Mouse (Mus musculus) MN1 (cell line): ENCODE measurements around the gene Svop.
A peak's percentile ranks its signal among the peaks of the same experiment; 100 is the strongest.

ENCODE experiments used
- DNase-seq: peaks from one replicate; pipeline ENCODE4 v3.0.0-alpha.2; 2016; ENCODE audit warnings: low spot score

Svop gene

GRCm38 (mm10) chr5:114091057-114091807 lies at the start of gene Svop:
Gene Svop, minus strand, starts transcription at chr5:114091570.
- DNase-seq = peak; percentile 80

GRCm38 (mm10) chr5:114139175-114139574 lies 47.8 kb upstream of the Svop start:
- peak; percentile 95 for DNase-seq

DNA sequence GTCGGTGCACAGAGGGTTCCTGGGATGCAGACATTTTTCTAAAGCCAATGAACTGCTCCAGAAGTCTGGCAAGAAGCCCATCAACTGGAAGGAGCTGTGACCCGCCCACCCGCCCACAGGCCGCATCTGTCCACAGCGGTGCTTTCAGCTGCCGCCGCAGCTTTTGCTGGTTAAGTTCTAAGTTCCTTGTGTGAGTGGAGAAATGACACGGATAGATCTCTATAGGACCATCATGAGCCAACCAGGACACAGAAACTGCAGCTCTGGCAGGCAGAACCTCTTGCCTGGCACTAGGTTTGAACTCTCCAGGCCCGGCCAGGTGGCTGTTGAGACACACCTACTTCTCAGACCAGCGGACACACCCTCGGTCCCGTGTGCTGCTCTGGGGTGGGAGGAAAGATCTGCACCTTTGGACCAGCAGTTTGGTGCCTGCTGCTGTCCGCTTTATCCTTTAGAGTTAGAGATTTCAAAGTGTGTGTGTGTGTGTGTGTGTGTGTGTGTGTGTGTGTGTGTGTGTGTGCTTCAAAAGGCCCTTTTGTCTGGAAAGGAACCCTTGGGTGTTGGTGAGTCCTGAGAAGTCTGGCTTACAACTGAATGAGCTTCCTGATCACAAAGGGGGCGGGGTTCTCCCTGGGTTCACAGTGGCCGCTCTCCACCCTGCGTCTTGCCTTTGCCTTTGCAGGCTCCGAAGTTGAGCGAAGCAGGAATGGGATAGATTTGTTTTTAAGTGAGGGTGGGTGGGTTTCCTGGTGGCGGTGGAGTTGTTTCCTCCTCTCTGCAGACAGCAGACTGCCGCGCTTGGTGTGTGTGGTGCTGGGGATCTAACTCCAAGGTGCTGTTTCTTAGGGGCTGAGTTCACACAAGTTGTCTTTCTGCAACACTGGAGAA lies 47.2 kb upstream of the Svop start:
- peak; percentile 71 for DNase-seq

- DNase-seq = peak; percentile 44
Observed at GRCm38 (mm10) chr5:114137481-114138276, 46.3 kb upstream of the Svop start.

GRCm38 (mm10) chr5:114135516-114135915 lies 44.1 kb upstream of the Svop start:
- no peak for DNase-seq

DNA sequence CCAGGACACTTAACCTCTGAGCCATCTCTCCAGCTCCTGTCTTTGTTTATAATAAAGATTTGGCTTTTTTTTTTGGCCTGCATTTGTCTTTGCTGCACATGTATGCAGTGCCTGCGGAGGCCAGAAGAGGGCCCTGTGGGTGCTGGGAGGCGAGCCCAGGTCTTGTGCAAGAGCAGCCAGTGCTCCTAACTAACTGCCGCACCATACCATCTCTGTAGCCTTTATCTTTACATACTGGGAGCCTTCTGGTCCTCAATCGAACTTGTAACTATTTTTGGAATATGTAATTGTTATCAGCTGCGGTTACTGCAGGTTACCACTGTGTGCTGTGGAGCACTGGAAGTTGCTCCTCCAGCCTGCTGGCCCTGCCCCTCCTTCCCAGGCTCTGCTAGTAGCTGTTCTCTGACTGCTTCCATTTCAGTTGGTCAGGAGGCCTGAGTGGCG lies 42.7 kb upstream of the Svop start:
- peak; percentile 73 for DNase-seq

- no peak for DNase-seq
Observed at GRCm38 (mm10) chr5:114132841-114133240, 41.5 kb upstream of the Svop start.

DNA sequence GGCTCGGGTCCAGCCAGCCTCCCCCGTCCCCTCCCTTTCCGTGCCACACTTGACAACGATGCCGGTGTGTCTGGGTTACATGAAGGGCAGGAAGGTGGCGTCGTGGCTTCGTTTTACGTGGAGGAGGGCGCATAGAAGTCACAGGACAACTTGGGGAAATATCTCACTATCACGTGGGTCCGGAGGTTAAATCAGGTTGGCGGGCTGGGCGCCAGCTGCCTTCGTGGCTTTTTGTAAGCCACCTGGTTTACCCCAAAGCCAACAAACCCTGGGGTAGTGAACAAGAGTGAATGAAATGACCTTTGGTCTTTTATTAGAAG lies 40.1 kb upstream of the Svop start:
- peak; percentile 68 for DNase-seq

- peak; percentile 91 for DNase-seq
Observed at GRCm38 (mm10) chr5:114130698-114131520, 39.5 kb upstream of the Svop start.

- DNase-seq = peak; percentile 57
Observed at GRCm38 (mm10) chr5:114130211-114130605, 38.8 kb upstream of the Svop start, which contains the start of gene Ung. Gene Ung, plus strand, starts transcription at chr5:114130386.

DNA sequence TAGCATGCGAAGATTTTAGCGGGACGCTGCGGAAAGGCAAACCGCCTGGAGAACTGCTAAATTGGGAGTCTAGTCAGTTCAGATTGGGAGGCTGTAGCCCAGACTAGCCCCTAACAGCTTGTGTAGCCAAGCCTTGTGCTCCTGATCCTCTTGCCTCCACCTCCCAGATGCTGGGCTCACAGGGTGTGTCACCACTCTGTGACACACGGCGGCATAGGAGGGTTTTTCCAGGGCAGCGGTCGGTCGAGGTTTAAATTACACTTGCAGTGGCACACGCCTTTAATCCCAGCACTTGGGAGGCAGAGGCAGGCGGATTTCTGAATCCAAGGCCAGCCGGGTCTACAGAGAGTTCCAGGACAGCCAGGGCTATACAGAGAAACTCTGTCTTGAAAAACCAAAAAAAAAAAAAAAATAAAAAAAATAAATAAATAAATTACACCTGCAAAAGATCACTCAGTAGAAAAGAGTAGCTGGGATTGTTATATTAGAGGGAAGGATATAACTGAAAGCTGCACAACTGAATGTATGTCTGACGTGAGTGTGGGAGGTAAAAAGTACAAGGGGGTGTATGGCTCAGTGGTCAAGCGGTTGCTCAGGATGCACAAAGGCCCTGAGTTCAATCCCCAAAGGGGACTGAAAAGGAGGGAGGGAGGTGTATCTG lies 38.3 kb upstream of the Svop start:
- peak; percentile 28 for DNase-seq

DNA sequence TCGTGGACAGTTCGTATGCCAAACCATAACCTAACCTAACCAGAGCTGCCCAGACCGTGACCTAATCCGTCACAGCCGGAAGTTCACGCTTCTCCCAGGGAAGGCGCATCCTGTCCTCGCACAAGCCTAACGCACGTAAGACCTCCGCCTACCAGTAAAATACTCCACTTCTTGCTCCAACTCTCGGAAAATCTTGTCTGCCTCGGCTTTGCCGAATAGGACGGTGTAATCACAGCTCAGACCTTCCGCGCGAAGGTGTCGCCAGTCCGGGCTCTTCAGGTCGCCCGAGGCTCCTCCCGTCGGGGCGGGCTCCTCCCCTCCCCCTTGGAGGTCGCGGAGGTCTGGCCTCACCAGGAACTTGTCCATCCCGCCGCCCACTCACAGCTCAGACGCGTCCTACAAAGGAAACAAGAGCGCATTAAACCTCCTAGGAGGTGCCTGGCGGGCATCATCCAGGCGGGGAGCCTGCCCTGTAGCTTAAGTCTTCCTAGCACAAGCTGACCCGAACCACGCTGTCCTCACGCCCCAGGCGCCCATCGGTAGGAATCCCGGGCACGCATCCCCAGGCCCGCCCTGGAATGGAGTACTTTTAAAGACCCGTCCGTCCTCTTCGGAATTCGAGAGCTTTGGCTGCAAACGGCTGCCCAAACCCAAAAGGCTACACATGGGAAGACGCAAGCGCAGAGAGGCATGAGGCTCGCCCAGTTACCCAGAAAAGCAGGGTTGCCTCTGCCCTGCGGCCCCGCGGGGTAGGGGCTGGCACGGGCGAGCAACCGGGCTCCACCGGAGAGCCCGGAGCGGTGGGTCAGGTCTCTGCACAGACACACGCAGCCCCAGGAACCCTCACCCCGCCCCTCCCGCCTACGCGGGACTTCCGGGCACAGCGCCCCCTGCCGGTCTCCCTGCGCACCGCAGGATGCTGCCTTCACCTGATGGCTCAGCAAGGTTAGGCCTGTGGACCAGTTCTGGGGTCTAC lies 36.3 kb upstream of the Svop start, which contains the start of gene Alkbh2:
Gene Alkbh2 (minus strand): TSS at position 845 of the 976 bp plus-strand sequence.
- peak; percentile 86 for DNase-seq

GRCm38 (mm10) chr5:114126499-114127244 lies 35.3 kb upstream of the Svop start:
- DNase-seq = no peak

DNA sequence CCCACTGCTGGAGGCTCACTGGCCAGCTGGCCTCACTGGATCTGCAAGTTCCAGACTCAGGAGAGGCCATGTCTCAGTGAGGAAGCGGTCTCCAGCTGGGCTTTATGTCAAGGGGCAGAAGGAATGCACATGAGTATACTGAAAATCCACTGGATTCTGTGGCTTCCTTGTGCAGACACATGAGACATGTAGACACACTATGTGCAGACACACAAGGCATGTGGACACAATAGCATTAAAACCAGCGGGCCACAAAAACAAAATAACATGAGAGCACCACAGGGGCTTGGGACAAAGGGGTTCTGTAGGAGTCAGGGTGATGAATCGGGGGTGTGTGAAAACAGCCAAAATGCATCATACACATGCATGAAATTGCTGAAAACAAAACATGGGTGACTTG lies 34.6 kb upstream of the Svop start:
- no peak for DNase-seq

DNA sequence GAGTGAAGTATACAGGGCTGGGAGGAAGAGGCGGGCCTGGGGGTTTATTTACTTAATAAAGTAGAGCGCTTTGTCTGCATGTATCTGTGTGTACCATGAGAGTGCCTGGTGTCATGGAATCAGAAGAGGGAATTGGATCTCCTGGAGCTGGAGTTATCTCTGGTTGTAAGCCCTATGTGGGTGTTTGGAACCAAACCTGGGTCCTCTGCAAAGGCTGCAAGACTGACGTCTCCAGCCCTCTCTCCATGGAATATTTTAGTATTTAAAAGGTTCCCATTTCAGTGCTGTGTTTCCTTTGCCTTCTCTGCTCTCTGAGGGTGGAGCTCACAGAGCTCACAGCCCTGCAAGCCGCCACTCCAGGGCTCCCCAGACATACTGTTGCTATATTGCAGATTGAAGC lies 28.4 kb upstream of the Svop start:
- DNase-seq = no peak

DNA sequence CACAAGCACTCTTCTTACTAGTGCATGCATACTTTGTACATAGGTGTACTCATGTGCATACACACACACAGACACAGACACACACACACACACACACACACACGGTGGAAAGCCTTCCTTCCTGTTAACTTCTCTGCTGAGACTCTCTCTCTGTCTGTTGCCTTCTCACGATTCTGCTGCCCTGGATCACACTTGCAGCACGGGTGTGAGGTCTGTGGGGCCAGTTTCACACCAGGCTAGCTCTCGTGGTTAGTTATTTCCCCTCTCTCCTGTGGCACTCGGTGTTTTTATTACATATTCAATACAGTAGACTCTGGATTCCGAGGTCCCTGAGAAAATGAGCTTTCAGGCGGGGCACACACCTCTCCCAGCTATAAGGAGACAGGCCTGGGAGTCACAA lies 25.2 kb upstream of the Svop start:
- DNase-seq = no peak

DNA sequence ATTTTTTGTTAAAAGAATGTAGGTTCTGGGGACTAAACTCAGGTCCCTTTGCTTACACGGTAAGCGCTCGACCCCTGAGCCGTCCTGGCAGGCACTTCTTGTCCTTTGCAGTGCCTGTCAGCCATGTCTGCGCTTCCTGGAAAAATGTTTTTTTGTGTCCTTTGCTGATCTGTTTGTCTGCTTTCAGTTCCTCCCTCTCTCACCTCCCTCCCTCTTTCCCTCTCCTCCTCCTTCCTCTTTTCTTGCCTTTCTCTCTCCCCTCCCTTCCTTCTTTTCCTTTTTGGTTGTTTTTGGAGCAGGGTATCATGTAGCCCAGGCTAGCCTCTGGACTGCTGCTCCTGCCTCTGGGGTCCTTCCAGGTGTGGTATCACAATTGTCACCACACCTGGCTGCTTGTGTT lies 23.7 kb upstream of the Svop start:
- DNase-seq = no peak

DNA sequence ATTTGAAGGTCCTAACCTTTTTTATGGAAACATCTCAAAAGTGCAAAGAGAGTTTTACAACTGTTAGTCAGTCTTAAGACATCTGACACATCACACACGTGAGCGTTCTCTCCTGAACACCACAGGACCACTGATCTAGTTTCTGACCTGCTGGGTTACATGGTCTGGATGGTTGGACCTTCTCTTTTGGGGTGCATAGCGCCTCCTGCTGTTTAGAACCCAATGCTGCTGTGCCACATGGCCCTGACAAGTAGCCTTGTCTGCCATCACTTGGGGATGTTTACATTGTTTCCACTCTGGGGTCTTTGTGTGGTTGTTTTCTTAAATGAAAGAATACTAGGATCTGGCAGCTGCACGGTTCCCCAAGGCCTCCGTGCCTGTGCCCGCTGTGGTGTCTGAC lies 22.0 kb upstream of the Svop start:
- no peak for DNase-seq

DNA sequence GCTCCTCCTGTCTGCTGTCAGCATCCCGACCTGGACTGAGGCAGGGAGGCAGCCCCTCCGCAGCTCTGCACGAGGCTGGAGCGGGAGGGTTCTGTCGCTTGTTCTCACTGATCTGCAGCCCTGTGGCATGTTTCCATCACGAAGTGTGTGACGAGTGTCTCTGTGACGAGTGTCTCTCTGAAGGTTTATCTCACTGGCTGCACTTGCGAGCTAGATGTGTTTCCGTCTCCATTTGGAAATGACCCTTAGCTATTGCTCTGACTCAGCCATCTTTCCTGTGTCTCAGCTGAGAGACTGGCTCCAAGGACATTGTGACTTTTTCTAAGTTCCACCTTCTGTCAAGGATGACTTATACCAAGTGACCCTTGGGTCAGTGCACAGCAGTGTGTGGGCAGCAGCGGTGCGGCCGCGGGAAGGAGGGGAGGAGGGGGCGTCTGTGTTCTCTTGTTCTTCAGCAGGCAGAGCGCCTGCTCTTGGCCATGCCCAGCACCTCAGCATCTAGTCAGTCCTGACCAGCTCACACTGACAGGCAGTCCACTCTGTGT lies 15.1 kb upstream of the Svop start:
- no peak for DNase-seq
